Mouse (Mus musculus): ENCODE measurements around the gene Ddx41.

DNA sequence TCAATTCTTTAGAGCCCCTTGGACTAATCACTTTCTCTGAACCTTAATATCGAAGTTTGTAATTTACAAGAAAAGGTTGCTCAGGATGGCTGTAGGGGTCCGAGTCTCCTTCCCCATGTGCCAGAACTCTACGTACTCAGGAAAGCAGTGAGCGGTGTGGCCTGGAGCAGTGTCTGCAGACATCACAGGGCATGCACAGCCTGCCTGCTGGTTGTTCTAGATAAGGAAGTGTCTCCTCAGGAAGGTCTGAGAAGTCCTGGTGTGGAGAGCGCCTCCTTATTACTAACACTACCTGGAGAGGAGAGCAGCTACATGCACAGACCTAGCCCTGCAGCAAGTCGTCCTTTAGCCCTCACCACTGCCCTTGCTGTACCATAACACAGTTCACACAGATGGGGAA lies 8.3 kb upstream of the Ddx41 start:
- TF ChIP-seq POLR2A (IDR thresholded peaks at IDR 0.05; ENCODE audit: insufficient read depth, low read depth, low read length) (no peak), CTCF (IDR thresholded peaks at IDR 0.05; ENCODE audit: insufficient read depth, low read depth, low read length) (no peak)

Measured in olfactory bulb, adult 2 months (tissue).